Mouse (Mus musculus): ENCODE measurements around the gene Gpr156. TPM values are rescaled to one million over a fixed set of nuclear protein-coding genes. Genes with fewer than 3 reads are reported as not detected.

Gpr156 gene
- polyA plus RNA-seq, 1 experiment from 2014 or later, result 0.63 TPM

GRCm38 (mm10) chr16:37901318-37901717 is 15.0 kb upstream of the Gpr156 start:
- ATAC-seq (ENCODE audit: low read depth), result no peak
- no peaks in the 10 kb centered on the region for H3K4me1 ChIP-seq (replicated peaks; ENCODE audit: control insufficient read depth, insufficient read depth, low read length)
- 38% methylated on average over 11 of the region's 11 CpGs for WGBS
- H3K4me2 ChIP-seq (ENCODE audit: low read depth, low read length), result no peak overlapping the region
- no peak overlapping the region for H3K9ac ChIP-seq (ENCODE audit: low read length)
- H3K27me3 ChIP-seq (ENCODE audit: control insufficient read depth, insufficient read depth, low read depth, low read length), result no peaks in the 10 kb centered on the region
- H3K27ac ChIP-seq (ENCODE audit: low read length), result no peak overlapping the region
- no peaks in the 10 kb centered on the region for H3K36me3 ChIP-seq (ENCODE audit: control insufficient read depth, insufficient read depth, low read length)
- no peak overlapping the region for H3K4me3 ChIP-seq (ENCODE audit: low read length)
- H3K9me3 ChIP-seq (ENCODE audit: control insufficient read depth, low read length), result no peaks in the 10 kb centered on the region

- no peak overlapping the region for H3K9ac ChIP-seq (ENCODE audit: low read length)
- H3K4me3 ChIP-seq (ENCODE audit: low read length), result no peak overlapping the region
- H3K4me1 ChIP-seq (replicated peaks; ENCODE audit: control insufficient read depth, insufficient read depth, low read length), result no peaks in the 10 kb centered on the region
- no peak overlapping the region for H3K4me2 ChIP-seq (ENCODE audit: low read depth, low read length)
- ATAC-seq (ENCODE audit: low read depth), result no peak
- H3K27me3 ChIP-seq (ENCODE audit: control insufficient read depth, insufficient read depth, low read depth, low read length), result no peaks in the 10 kb centered on the region
- H3K9me3 ChIP-seq (ENCODE audit: control insufficient read depth, low read length), result no peaks in the 10 kb centered on the region
- no peaks in the 10 kb centered on the region for H3K36me3 ChIP-seq (ENCODE audit: control insufficient read depth, insufficient read depth, low read length)
- WGBS, result 87% methylated on average over 3 of the region's 3 CpGs
- H3K27ac ChIP-seq (ENCODE audit: low read length), result no peak overlapping the region
Measured at GRCm38 (mm10) chr16:37906456-37906855, 9.8 kb upstream of the Gpr156 start.

- 76% methylated on average over 1 of the region's 1 CpGs for WGBS
- H3K4me1 ChIP-seq (replicated peaks; ENCODE audit: control insufficient read depth, insufficient read depth, low read length), result 0 out of 2 replicates have a peak, but pooled peaks cover 2% of the 10 kb centered on the region
Measured at GRCm38 (mm10) chr16:37911086-37911485, 5.2 kb upstream of the Gpr156 start.

GRCm38 (mm10) chr16:37916818-37917201 is 514 bp downstream of the Gpr156 start:
- H3K9me3 ChIP-seq (ENCODE audit: control insufficient read depth, low read length), result no peaks in the 10 kb centered on the region
- no peak for ATAC-seq (ENCODE audit: low read depth)
- no peaks in the 10 kb centered on the region for H3K36me3 ChIP-seq (ENCODE audit: control insufficient read depth, insufficient read depth, low read length)
- peak overlapping the region; percentile 71 for H3K4me2 ChIP-seq (ENCODE audit: low read depth, low read length)
- WGBS, result 24% methylated on average over 7 of the region's 7 CpGs
- H3K4me3 ChIP-seq (ENCODE audit: low read length), result peak overlapping the region; percentile 48
- H3K4me1 ChIP-seq (replicated peaks; ENCODE audit: control insufficient read depth, insufficient read depth, low read length), result 0 out of 2 replicates have a peak, but pooled peaks cover 2% of the 10 kb centered on the region
- H3K27me3 ChIP-seq (ENCODE audit: control insufficient read depth, insufficient read depth, low read depth, low read length), result no peaks in the 10 kb centered on the region; the same call in 1 of the 2 replicates
- H3K9ac ChIP-seq (ENCODE audit: low read length), result peak overlapping the region; percentile 54; the same call in 1 of the 2 replicates
- H3K27ac ChIP-seq (ENCODE audit: low read length), result no peak overlapping the region

More at GRCm38 (mm10) chr16:37911086-37911485, 5.2 kb upstream of the Gpr156 start:
- Histone ChIP-seq H3K4me3 (ENCODE audit: low read length) (no peak overlapping the region), H3K9ac (ENCODE audit: low read length) (no peak overlapping the region), H3K9me3 (ENCODE audit: control insufficient read depth, low read length) (no peaks in the 10 kb centered on the region), H3K36me3 (ENCODE audit: control insufficient read depth, insufficient read depth, low read length) (no peaks in the 10 kb centered on the region), H3K27me3 (ENCODE audit: control insufficient read depth, insufficient read depth, low read depth, low read length) (no peaks in the 10 kb centered on the region; the same call in 1 of the 2 replicates), H3K4me2 (ENCODE audit: low read depth, low read length) (no peak overlapping the region), H3K27ac (ENCODE audit: low read length) (no peak overlapping the region)
- ATAC-seq (ENCODE audit: low read depth), result no peak

GRCm38 (mm10) chr16:37919000-37919399 is 2.7 kb downstream of the Gpr156 start:
- no peak overlapping the region for H3K9ac ChIP-seq (ENCODE audit: low read length)
- no peak overlapping the region for H3K27ac ChIP-seq (ENCODE audit: low read length)
- no peaks in the 10 kb centered on the region for H3K36me3 ChIP-seq (ENCODE audit: control insufficient read depth, insufficient read depth, low read length)
- H3K4me2 ChIP-seq (ENCODE audit: low read depth, low read length), result no peak overlapping the region
- ATAC-seq (ENCODE audit: low read depth), result no peak
- no peaks in the 10 kb centered on the region for H3K9me3 ChIP-seq (ENCODE audit: control insufficient read depth, low read length)
- WGBS, result 86% methylated on average over 6 of the region's 6 CpGs
- no peak overlapping the region for H3K4me3 ChIP-seq (ENCODE audit: low read length)
- 0 out of 2 replicates have a peak, but pooled peaks cover 2% of the 10 kb centered on the region for H3K4me1 ChIP-seq (replicated peaks; ENCODE audit: control insufficient read depth, insufficient read depth, low read length)
- no peaks in the 10 kb centered on the region; the same call in 1 of the 2 replicates for H3K27me3 ChIP-seq (ENCODE audit: control insufficient read depth, insufficient read depth, low read depth, low read length)

- Histone ChIP-seq H3K4me3 (ENCODE audit: low read length) (no peak overlapping the region), H3K27ac (ENCODE audit: low read length) (no peak overlapping the region), H3K9me3 (ENCODE audit: control insufficient read depth, low read length) (no peaks in the 10 kb centered on the region), H3K4me1 (replicated peaks; ENCODE audit: control insufficient read depth, insufficient read depth, low read length) (0 out of 2 replicates have a peak, but pooled peaks cover 2% of the 10 kb centered on the region), H3K36me3 (ENCODE audit: control insufficient read depth, insufficient read depth, low read length) (no peaks in the 10 kb centered on the region), H3K4me2 (ENCODE audit: low read depth, low read length) (no peak overlapping the region), H3K9ac (ENCODE audit: low read length) (no peak overlapping the region), H3K27me3 (ENCODE audit: control insufficient read depth, insufficient read depth, low read depth, low read length) (no peaks in the 10 kb centered on the region)
- no peak for ATAC-seq (ENCODE audit: low read depth)
- WGBS, result 61% methylated on average over 8 of the region's 8 CpGs
Measured at GRCm38 (mm10) chr16:37920842-37921409, 4.6 kb downstream of the Gpr156 start.

GRCm38 (mm10) chr16:37926087-37926486 is 9.8 kb downstream of the Gpr156 start:
- WGBS, result 60% methylated on average over 7 of the region's 7 CpGs
- no peaks in the 10 kb centered on the region for H3K36me3 ChIP-seq (ENCODE audit: control insufficient read depth, insufficient read depth, low read length)
- no peak overlapping the region for H3K4me3 ChIP-seq (ENCODE audit: low read length)
- 0 out of 2 replicates have a peak, but pooled peaks cover 3% of the 10 kb centered on the region for H3K4me1 ChIP-seq (replicated peaks; ENCODE audit: control insufficient read depth, insufficient read depth, low read length)
- no peak for ATAC-seq (ENCODE audit: low read depth)
- no peaks in the 10 kb centered on the region for H3K27me3 ChIP-seq (ENCODE audit: control insufficient read depth, insufficient read depth, low read depth, low read length)
- H3K4me2 ChIP-seq (ENCODE audit: low read depth, low read length), result no peak overlapping the region
- no peak overlapping the region for H3K9ac ChIP-seq (ENCODE audit: low read length)
- H3K27ac ChIP-seq (ENCODE audit: low read length), result no peak overlapping the region
- H3K9me3 ChIP-seq (ENCODE audit: control insufficient read depth, low read length), result no peaks in the 10 kb centered on the region

- no peaks in the 10 kb centered on the region for H3K36me3 ChIP-seq (ENCODE audit: control insufficient read depth, insufficient read depth, low read length)
- H3K4me3 ChIP-seq (ENCODE audit: low read length), result no peak overlapping the region
- H3K4me1 ChIP-seq (replicated peaks; ENCODE audit: control insufficient read depth, insufficient read depth, low read length), result 0 out of 2 replicates have a peak, but pooled peaks cover 3% of the 10 kb centered on the region
- H3K27ac ChIP-seq (ENCODE audit: low read length), result no peak overlapping the region
- no peak overlapping the region for H3K4me2 ChIP-seq (ENCODE audit: low read depth, low read length)
- H3K9ac ChIP-seq (ENCODE audit: low read length), result no peak overlapping the region
- H3K27me3 ChIP-seq (ENCODE audit: control insufficient read depth, insufficient read depth, low read depth, low read length), result no peaks in the 10 kb centered on the region
- WGBS, result 47% methylated on average over 4 of the region's 4 CpGs
- ATAC-seq (ENCODE audit: low read depth), result no peak
- no peaks in the 10 kb centered on the region for H3K9me3 ChIP-seq (ENCODE audit: control insufficient read depth, low read length)
Measured at GRCm38 (mm10) chr16:37927117-37927516, 10.8 kb downstream of the Gpr156 start.

- no peak for ATAC-seq (ENCODE audit: low read depth)
- Histone ChIP-seq H3K4me2 (ENCODE audit: low read depth, low read length) (no peak overlapping the region), H3K4me3 (ENCODE audit: low read length) (no peak overlapping the region), H3K27me3 (ENCODE audit: control insufficient read depth, insufficient read depth, low read depth, low read length) (no peaks in the 10 kb centered on the region), H3K4me1 (replicated peaks; ENCODE audit: control insufficient read depth, insufficient read depth, low read length) (0 out of 2 replicates have a peak, but pooled peaks cover 3% of the 10 kb centered on the region), H3K36me3 (ENCODE audit: control insufficient read depth, insufficient read depth, low read length) (no peaks in the 10 kb centered on the region), H3K9ac (ENCODE audit: low read length) (no peak overlapping the region), H3K9me3 (ENCODE audit: control insufficient read depth, low read length) (no peaks in the 10 kb centered on the region), H3K27ac (ENCODE audit: low read length) (no peak overlapping the region)
- 34% methylated on average over 2 of the region's 2 CpGs for WGBS
Measured at GRCm38 (mm10) chr16:37929006-37929405, 12.7 kb downstream of the Gpr156 start.

Data from lung, embryonic 16.5 days (tissue).